Mouse (Mus musculus): ENCODE data around the gene Glycam1.
A peak's percentile ranks its signal among the peaks of the same experiment; 100 is the strongest.
"Not testable (repeated sequence)": the region's sequence is repeated elsewhere in the genome, so short reads cannot be mapped to it uniquely, and the experiment has no call there.

The Glycam1 gene

DNA sequence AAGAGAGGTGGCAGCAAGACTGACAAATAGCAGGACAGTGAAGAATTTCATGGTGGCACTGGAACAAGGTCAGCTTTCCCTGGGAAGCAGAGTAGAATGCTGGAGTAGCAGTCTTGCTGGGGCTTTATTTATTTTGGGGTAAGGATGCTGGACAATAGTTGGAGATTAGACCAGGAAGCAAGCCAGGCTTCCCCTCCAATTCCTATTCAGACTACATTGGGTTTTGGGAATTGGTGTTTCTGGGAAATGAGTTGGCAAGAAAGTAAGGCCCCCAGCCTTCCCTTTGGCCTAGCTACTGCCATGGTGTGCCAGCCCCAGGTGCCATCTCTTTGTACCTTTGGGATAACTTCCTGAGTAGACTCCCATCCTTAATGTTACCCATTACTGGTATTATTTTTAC, at the start of gene Glycam1:
Gene Glycam1, minus strand, starts transcription at position 101 of the 400 bp plus-strand sequence.
- DNase-seq (ENCODE audit: low spot score in 2 of 2) = no peak

DNA sequence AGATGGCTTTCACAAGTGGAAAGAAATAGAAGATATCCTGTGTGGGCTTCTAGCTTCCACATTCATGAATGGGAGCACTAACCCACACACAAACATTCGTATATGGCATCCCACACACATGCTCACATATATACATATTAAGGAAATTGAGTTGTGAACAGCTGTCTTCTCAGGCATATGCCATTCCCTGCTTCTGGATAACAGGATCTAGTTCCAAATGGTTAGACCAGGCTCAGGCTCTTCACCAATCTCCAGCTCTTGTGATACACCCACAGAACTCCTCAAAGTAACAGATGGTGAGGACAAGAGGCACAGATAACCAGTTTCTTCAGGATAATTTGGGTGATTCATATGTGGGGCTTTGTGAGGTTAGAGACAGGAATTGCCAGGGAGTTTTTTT, 39.6 kb upstream of the Glycam1 start:
- no peak for DNase-seq (ENCODE audit: low spot score in 2 of 2)

DNA sequence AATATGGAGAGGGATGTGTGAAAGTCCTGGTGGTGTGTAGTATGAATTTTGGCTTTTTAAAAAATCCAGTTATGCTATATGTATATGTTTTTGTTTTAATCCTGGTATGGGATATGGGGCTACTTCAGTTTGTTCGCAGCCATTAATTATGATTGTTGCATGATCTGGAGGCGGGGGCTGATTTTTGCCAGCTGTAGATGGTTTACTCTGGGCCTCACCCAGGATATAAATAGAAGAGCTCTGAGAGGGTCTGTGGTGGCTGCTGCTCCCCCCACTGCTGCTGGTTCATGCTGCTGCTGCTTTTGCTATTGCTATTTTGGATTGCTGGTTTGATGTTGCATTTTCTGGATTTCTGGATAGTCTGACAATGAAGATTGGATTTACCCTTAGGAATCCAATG, 25.9 kb upstream of the Glycam1 start:
- DNase-seq (ENCODE audit: low spot score in 2 of 2) = no peak

DNA sequence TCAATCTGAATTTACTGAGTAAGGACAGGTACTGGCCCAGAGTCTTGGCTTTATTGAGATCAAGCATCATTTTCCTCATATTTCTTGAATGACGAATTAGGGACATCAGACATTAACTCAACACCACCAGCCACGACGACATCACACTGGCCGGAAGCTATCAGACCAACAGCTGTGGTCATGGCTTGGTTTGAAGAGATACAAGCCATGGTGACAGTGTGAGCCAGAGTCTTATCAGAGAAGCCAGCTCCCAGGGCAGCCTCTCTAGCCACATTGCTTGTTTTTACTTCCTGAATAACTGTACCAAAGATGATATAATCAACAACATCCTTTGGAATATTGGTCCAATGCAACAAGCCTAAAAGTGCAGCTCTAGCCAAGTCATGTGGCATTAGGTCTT, 22.9 kb upstream of the Glycam1 start:
- not testable (repeated sequence) for DNase-seq (ENCODE audit: low spot score in 2 of 2)

DNA sequence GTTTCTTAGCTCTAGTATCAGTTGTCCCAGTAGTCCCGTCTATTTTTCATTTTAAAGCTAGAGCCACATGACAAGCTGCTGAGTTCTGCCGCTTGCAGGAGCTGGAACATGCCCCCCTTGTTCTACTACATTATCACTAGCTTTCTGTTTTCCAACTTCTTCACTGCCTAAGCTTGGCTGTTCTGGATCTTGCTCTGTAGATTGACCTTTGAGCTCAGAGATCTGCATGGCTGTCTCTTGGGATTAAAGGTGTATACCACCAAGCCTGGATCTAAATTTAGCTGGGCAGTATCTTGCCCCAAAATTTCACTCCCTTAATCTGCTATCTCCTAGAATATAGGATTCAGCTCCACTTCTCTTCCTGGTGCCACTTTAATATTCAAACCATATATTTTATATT, 21.0 kb upstream of the Glycam1 start:
- no peak for DNase-seq (ENCODE audit: low spot score in 2 of 2)

DNA sequence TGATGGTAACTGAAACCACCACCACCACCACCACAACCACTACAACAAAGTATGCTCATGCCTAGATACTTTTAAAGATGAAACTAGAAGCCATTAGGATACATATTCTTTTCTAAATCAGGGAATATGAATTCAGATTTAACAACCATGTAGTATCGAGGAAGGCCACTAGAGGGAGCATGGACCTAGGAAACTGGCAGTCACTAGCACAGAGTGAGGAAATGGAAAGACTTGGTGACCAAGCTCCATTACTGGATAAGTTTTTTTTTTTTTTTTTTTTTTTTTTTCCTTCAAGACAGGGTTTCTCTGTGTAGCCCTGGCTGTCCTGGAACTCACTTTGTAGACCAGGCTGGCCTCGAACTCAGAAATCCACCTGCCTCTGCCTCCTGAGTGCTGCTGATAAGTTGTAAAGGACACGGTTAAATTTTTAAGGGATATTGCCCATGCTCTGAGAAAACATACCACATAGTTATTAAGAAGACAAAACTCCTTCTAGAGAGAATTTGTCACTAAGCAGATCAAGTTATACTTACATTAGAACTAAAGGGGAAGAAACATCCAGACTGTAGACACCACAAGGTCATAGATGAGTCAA, 12.7 kb downstream of the Glycam1 start:
- peak in 1 of 2 experiments; percentile 7 for DNase-seq (ENCODE audit: low spot score in 2 of 2)

DNA sequence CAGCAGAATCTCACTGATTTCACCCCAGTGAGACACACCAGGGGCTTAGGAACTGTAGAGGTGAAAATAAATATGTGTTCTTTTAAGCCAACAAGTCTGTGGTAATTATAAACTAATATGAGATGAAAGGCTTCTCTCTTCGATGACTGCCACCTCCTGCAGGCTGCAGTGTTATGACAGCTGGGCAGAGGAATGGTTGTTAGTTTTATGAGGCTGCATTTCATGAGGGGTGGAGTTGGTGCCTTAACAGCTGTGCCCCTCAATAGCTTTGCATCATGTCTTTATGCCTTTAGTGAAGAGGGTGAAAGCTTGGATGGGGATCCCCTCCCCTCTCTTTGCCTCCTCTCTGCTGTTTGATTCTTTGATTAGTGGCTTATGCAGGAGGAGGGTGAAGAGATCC, 13.8 kb downstream of the Glycam1 start:
- DNase-seq (ENCODE audit: low spot score in 2 of 2) = no peak

DNA sequence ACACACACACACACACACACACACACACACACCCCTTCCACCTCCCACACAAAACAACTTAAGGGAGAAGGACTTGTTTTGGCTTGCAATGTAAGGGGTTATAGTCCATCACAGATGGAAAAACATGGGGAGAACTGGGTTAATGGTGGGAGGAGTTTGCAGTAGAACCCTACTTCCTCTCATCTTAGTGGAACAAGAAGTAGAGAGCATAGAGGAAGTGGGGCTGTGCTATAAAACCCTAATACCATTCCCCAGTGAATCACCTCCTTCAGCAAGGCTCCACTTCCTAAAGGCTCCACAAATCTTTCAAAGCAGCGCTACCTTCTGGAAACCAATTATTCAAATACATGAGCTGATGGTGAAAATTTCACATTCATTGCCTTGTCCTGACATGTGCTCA, 15.4 kb downstream of the Glycam1 start:
- DNase-seq (ENCODE audit: low spot score in 2 of 2) = no peak

DNA sequence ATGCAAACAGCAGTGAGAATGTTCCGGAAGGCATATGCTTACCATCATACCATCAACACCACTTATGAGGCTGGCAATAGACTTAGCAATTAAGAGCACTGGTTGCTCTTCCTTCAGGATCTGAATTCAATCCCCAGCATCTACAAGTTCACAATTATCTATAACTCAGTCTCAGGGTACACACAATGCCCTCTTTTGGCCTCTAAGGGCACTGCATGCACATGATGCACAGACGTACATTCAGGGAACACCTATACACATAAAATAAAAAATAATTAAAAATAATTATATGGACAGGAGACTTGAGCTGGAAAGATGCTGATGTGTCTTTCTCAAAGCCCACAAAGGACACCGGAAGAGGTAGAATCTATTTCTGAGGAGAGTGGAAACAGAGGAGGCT, 16.9 kb downstream of the Glycam1 start:
- no peak for DNase-seq (ENCODE audit: low spot score in 2 of 2)

DNA sequence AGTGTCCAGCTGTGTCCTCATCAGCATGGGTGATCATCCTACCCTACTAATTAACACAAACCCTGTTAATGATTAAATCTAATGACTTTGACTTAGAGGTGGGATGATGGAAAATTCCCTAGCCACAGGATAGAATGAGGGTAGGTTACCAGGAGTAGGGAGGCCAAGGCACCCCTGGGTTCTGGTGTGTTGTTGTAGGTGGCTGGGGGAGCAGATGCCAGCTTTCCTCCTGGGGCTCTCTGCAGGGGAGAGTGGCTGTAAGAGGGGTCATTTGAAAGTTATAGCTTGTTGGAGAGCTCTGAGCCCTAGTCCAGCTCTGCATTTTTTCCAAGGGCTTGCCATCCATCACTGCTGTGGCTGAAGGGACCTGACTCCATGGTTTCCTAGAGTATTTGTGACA, 22.4 kb downstream of the Glycam1 start:
- DNase-seq (ENCODE audit: low spot score in 2 of 2) = no peak

DNA sequence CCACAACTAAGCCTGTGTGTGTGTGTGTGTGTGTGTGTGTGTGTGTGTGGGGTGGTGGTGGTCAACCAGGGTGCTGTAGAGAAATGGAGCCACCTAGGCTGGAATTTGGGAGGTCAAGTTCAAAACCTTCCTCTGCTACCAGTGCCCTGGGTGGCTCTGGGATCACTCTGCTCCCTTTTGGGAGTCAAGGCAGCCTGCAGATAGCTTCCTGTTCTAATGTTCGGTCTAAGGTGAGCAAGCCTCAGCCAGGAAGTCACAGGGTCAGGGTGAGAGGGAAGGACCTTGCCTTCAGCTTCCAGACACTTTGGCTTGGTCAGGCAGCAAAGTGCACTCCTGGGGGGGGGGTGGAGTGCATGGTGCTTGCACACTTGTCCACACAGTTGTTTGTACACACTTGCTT, 24.2 kb downstream of the Glycam1 start:
- no peak for DNase-seq (ENCODE audit: low spot score in 2 of 2)

DNA sequence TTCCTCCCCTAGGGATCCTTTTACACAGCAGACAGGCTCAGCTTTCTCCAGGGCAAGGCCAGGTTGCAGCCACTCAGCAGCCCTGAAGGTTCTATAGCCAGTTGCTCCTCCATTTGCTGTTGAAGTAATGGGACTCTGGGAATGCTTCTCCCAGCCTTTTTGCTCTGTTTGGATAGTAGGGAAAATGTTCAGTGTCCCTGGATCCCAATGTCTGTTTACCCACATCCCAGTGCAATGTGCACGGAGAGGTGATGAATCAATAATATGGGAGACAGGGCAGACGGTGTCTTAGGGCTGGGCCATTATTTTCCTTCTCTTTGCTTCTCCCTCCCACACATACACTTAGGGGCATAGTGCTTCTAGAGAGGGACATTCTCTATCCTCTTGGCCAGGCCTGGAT, 25.6 kb downstream of the Glycam1 start:
- no peak for DNase-seq (ENCODE audit: low spot score in 2 of 2)

DNA sequence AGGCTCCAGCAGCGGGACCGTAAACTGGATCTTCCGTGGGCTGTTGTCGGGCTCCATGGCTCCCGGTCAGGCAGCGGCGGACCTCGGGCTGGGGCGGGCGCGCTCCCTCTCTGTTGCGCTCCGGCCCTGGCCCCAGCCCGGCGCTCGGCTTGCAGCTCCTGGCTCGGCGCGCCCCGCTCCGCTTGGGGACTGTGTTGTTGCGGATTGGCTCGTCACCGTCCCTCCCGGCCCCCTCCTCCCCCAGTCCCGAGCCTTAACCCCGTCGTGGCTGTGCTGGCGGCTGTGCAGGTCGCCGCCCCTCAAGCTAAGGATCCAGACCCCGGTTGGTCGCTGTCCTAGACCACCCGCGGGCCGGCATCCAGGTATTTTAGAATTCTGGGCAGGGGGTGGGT, 27.1 kb downstream of the Glycam1 start, which contains the start of gene Ppp1r1a:
Gene Ppp1r1a, minus strand, starts transcription at position 182 of the 392 bp plus-strand sequence.
- no peak for DNase-seq (ENCODE audit: low spot score in 2 of 2)

DNA sequence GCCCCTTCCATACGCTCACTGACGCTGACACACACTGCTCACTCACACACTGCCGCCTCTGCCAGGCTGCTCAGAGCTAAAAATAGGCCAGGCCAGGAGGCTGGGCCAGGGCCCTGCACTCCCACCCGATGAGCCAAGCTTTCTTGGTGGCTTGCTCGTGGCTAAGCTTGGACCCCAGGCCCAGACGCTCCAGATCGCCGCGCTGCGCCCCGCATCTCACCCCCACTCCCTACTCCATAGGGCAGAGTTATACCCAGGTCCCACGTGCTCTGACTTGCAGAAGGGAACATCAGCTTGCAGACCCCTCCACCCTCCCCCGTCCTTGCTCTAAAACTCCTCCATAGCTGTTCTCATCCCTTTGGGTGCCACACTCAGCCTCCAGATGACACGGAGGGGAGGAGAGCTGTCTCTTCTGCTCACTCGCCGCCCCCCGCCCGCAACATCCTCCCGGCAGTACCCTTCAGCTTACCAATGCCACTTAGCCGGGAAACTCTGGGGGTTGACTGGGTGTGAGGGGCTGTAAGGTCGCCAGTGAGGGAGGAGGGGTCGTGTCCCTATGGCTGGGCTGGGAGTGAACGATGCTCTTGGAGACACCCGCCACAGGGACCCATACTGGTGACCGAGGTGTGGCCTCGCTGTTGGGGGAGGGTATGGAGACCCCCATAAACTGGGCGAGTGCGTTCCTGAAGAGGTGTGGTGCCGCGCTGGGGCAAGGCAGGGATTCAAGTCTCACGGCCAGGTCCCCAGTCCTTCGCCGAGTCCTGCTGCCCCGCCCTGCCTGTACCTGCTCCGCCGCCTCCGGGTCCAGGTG, 27.7 kb downstream of the Glycam1 start:
- no peak for DNase-seq (ENCODE audit: low spot score in 2 of 2)

DNA sequence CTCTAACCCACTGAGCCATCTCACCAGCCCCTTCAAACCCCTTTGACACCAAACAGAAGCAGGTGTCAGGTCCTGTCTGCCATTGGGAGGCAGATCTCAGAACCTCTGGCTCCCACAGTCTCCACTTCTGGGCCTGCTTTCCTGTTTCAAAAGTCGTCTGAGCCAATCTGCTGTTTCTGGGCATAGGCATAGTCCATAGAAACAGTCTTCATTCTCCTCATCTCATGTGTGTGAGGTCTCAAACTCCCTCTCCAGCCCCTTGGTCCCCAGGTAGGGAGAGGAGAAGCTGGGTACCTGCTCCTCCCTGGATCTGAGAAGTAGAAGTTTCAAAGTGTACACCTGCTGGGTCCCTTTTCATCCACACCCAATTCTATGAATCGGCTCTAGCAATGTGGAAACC, 28.4 kb downstream of the Glycam1 start:
- no peak for DNase-seq (ENCODE audit: low spot score in 2 of 2)

DNA sequence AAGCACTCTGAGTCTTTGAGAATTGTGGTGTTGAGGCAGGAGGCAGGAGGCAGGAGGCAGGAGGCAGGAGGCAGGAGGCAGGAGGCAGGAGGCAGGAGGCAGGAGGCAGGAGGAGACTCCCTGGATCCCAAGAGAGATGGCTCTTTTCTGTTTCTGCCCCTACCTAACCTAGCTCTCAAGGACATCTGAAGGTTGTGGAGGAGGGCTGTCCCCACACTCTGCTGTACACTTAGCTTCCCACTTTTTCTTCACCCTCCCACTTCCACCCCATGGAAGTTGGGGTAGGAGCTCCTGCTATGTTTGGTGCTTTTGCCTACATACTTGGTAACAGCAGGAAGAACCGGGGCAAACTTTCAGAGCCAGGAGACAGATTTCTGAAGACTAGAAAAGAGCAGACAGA, 29.1 kb downstream of the Glycam1 start:
- no peak for DNase-seq (ENCODE audit: low spot score in 2 of 2)

DNA sequence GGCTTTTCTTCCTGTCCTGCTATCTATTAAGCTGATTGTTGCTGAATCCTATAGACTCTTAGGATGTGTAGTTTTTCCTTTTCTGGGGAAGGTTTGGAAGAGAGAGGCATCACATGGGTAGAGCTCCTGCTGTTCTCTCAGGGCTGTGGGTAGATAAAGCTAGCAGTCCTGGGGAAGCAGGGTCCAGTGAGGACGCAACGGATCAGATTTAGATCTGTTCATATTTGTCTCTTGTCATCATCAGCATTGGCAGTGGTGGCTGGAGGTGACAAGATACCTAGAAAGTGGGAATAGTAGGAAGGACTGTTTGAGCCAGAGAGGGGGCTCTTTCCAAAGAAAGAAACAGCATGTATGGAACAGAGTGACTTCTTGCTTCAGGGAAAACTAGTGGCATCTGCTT, 29.9 kb downstream of the Glycam1 start:
- no peak for DNase-seq (ENCODE audit: low spot score in 2 of 2)

DNA sequence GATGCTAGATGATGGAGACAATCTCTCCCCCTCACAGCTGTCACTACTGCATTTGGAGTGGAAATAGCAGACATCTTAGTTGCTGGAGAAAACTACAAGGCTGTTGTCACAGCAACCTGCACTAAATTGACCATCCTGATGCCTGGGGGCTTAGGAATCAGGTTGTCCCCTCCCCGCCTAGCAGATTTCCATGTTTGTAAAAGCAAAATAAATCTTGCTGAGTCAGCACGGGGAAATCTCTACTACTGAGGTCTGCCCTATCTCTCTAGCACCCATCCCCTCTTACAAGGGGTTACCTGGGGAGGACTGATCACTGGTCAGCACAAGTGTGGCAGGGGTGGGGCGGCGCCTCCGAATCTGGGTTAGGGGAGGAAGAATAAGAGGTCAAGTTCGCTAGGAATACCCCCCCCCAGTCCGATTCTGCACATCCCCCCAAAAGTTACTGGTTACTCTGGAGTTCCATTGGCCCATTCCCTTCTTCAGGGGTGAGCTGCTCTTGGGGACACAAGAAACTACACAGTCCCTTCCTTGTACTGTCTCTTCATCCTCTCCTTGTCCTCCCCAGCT, 30.7 kb downstream of the Glycam1 start:
- no peak for DNase-seq (ENCODE audit: low spot score in 2 of 2)

DNA sequence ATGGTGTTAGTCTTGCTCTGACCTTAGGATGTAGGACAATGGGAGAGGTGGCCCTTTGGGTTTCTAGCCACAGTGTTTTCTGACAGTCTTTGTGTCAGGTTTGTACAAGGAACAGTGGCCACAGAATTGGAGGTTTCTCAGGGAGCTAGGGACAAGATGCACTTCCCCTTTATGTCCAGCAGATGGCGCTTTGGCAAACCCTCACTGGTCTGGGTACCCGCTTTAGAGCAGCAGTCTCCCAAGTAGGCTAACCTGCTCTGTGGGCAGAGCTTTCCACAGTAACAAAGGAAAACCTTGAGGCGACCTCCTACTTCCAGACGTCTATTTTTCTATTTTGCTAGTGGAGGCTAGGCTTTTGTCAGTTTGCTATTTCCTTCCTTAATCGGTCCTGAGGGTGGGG, 34.5 kb downstream of the Glycam1 start:
- peak; percentile 5 to 12 for DNase-seq (ENCODE audit: low spot score in 2 of 2)

DNA sequence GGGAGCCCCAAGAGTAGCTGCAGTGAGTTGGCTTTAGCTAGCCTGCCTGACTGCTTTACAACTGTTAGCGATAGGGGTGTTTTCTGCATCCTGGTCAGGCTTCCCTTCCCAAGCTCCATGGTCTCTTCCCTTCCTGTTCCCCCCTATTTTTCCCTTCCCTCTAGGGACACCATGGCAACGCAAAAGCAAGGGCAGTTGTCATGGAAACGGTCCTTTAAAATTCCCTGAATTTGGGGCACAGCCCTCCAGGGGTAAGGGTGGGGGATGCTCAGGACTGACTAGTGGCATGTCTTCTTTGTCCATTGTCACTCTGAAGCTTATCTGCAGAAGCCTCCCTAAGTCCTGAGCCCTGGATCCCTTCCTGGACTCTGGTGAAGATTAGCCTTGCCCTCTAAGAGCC, 41.7 kb downstream of the Glycam1 start:
- DNase-seq (ENCODE audit: low spot score in 2 of 2) = no peak

DNA sequence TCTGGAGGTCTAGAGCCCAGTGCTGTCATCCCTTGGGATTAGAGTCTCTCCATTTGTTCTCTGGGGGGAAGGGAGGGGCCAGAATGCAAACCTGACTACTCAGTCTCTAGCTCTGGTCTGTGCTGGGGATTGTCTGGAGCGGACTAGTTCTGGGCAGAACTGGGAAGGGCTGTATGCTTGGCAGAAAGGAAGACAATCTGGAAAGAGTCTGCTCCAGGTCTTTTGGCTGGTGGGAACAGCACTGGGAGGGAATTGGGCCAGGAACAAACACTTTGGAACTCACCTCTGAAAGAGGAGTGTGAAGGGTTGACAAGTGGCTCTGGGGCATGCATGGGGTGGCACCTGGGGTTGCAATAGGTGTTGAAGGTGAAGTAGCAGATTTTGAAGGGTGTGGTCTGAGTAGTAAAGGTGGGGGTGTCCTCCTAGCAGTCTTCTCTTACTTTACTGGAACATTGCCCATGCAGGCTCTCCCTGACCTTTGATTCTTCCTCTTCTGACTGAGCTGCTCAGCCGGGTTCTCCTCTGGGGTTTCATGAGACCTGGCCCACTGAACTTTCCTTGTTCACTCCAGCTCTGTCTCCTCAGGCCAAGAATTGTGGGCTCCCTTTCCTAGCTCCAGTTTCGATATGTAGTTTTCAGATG, 42.3 kb downstream of the Glycam1 start:
- no peak for DNase-seq (ENCODE audit: low spot score in 2 of 2)

Measured in spleen, postnatal 36 days (tissue).